Mouse (Mus musculus) neural tube, embryonic 13.5 days (tissue): Measurements from ENCODE around the gene Tmbim6. TPM values are rescaled to one million over a fixed set of nuclear protein-coding genes. Genes with fewer than 3 reads are reported as not detected.
A peak's percentile ranks its signal among the peaks of the same experiment; 100 is the strongest.
"Not testable (repeated sequence)": the region's sequence is repeated elsewhere in the genome, so short reads cannot be mapped to it uniquely, and the experiment has no call there.

Experiments
- ATAC-seq: fragments of 200-750 bp; cut with Nextera tagmentation; 2 replicates; pipeline ENCODE4 v1.8.0; 2017; ENCODE audit warnings: low read depth, mild to moderate bottlenecking, moderate TSS enrichment, moderate library complexity
- H3K27ac ChIP-seq: fragments of 300-500 bp; sonication (generic); replicated peaks from 2 replicates; pipeline ENCODE4 v1.5.1; 2015; ENCODE audit warnings: moderate library complexity, mild to moderate bottlenecking, inconsistent platforms
- H3K27me3 ChIP-seq: fragments of 300-500 bp; sonication (generic); 2 replicates; pipeline ENCODE4 v1.6.1; 2015; ENCODE audit warnings: mild to moderate bottlenecking, inconsistent platforms
- H3K36me3 ChIP-seq: fragments of 300-500 bp; sonication (generic); 2 replicates; pipeline ENCODE4 v1.6.1; 2015; ENCODE audit warnings: mild to moderate bottlenecking, inconsistent platforms
- H3K4me1 ChIP-seq: fragments of 300-500 bp; sonication (generic); replicated peaks from 2 replicates; pipeline ENCODE4 v1.6.1; 2015; ENCODE audit warnings: inconsistent platforms
- H3K4me2 ChIP-seq: fragments of 300-500 bp; sonication (generic); 2 replicates; pipeline ENCODE4 v1.6.1; 2015; ENCODE audit warnings: inconsistent platforms, mild to moderate bottlenecking, moderate library complexity
- H3K4me3 ChIP-seq: fragments of 300-500 bp; sonication (generic); 2 replicates; pipeline ENCODE4 v1.5.1; 2015; ENCODE audit warnings: mild to moderate bottlenecking, inconsistent platforms
- H3K9ac ChIP-seq: fragments of 300-500 bp; sonication (generic); 2 replicates; pipeline ENCODE4 v1.6.1; 2015; ENCODE audit warnings: moderate library complexity, mild to moderate bottlenecking, inconsistent platforms
- H3K9me3 ChIP-seq: fragments of 300-500 bp; sonication (generic); 2 replicates; pipeline ENCODE4 v1.6.1; 2016; ENCODE audit warnings: inconsistent platforms
- WGBS: fragments of 180-500 bp; shearing (Covaris S2); methylation state at CpG from one replicate; pipeline ENCODE4 v1.1.7; 2015; 5-methylcytosine and 5-hydroxymethylcytosine counted together
- polyA plus RNA-seq: library from polyadenylated mRNA; unstranded; fragments of >200 nt; fragmentation: Nextera tagmentation; extraction: Ambion mirVana; gene quantifications from 2 replicates; pipeline ENCODE4 v1.2.1, GENCODE M21; 2015

Gene Tmbim6
- polyA plus RNA-seq, 1 experiment from 2014 or later, result 254 TPM

DNA sequence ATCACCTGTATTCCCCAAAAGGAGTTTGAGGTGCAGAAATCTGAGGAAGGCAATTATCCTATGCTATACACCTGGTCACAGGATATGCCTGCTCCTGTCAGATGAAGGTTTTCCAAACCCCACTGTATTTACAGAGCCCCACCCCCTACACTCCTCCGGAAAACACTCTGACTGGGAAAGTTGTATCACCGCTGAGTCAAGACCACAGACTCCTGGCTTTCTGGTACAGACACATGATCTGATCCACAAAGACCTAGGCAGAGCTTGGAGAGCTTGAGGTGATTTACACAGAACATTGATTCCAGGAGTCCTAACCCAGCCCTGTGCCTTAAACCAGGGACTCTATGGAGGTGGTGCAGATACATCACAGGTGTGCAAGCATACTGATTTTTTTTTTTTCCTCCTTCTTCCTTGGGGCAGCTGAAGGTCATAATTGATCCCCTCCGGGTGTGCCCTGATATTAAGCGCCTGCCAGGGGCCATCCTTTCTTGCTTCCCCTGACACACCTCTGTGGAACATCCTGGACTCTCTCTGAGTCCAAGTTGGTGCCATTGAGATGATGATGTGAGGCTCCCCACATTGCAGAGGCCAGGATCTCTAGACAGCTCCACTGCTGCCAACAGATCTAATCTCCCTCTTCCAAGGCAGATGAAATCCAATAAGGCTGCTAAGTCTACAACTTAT lies 24.0 kb upstream of the Tmbim6 start:
- Histone ChIP-seq H3K4me2 (peak overlapping the region; percentile 69), H3K4me1 (peaks cover 31% of the 10 kb centered on the region), H3K27me3 (peaks cover 8% of the 10 kb centered on the region), H3K9ac (peak overlapping the region; percentile 90; the same call in 1 of the 2 replicates), H3K36me3 (no peaks in the 10 kb centered on the region), H3K27ac (no peak overlapping the region), H3K4me3 (peak overlapping the region; percentile 81), H3K9me3 (no peaks in the 10 kb centered on the region)
- no peak for ATAC-seq
- WGBS, result 79% methylated on average over 4 of the region's 4 CpGs

GRCm38 (mm10) chr15:99369391-99370171 lies 23.1 kb upstream of the Tmbim6 start:
- peak overlapping the region; percentile 88 for H3K27ac ChIP-seq
- no peaks in the 10 kb centered on the region for H3K36me3 ChIP-seq
- peaks cover 24% of the 10 kb centered on the region for H3K4me1 ChIP-seq
- H3K9ac ChIP-seq, result peak overlapping the region; percentile 90
- H3K27me3 ChIP-seq, result peaks cover 8% of the 10 kb centered on the region
- no peaks in the 10 kb centered on the region for H3K9me3 ChIP-seq
- peak; percentile 8 for ATAC-seq
- WGBS, result 2% methylated on average over 36 of the region's 39 CpGs
- H3K4me2 ChIP-seq, result peak overlapping the region; percentile 69
- H3K4me3 ChIP-seq, result peak overlapping the region; percentile 81

DNA sequence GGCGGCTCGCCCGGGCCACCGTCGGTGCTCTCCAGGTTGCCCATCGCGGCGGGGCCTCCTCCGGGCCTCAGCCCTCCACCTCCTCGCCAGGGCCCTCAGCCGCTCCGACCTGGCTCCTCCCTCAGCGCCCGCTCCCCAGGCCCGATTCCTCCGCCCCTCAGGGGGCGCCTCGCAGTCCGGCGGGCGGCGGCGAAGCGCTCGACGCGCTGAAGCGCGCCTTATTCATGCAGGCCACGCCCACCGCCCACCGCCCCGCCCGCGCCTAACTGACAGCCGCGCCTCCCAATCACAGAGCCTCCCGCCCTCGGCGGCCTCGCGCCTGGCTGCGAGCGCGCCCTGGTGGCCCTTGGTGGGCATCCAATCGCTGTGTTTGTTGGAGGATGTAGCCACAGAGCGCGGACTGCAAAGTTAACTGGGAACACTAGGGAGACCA lies 22.4 kb upstream of the Tmbim6 start, which contains the start of gene Fmnl3:
Fmnl3 (minus strand) TSS at position 224 of the 433 bp plus-strand sequence.
- Histone ChIP-seq H3K4me3 (peak within 1 kb of the TSS; percentile 81), H3K4me2 (peak within 1 kb of the TSS; percentile 69), H3K27me3 (peaks cover 8% of the 10 kb centered on the region), H3K4me1 (peaks cover 20% of the 10 kb centered on the region), H3K9ac (peak within 1 kb of the TSS; percentile 90), H3K36me3 (no peaks in the 10 kb centered on the region), H3K27ac (peak within 1 kb of the TSS; percentile 88), H3K9me3 (no peaks in the 10 kb centered on the region)
- ATAC-seq, result peak; percentile 99
- 1% methylated on average over 39 of the region's 48 CpGs for WGBS

GRCm38 (mm10) chr15:99371526-99372340 lies 20.9 kb upstream of the Tmbim6 start:
- H3K9ac ChIP-seq, result no peak overlapping the region
- H3K4me1 ChIP-seq, result peaks cover 20% of the 10 kb centered on the region
- H3K36me3 ChIP-seq, result no peaks in the 10 kb centered on the region
- H3K27me3 ChIP-seq, result peaks cover 8% of the 10 kb centered on the region
- H3K27ac ChIP-seq, result no peak overlapping the region
- no peaks in the 10 kb centered on the region for H3K9me3 ChIP-seq
- H3K4me2 ChIP-seq, result no peak overlapping the region
- 85% methylated on average over 7 of the region's 7 CpGs for WGBS
- H3K4me3 ChIP-seq, result no peak overlapping the region
- no peak for ATAC-seq

DNA sequence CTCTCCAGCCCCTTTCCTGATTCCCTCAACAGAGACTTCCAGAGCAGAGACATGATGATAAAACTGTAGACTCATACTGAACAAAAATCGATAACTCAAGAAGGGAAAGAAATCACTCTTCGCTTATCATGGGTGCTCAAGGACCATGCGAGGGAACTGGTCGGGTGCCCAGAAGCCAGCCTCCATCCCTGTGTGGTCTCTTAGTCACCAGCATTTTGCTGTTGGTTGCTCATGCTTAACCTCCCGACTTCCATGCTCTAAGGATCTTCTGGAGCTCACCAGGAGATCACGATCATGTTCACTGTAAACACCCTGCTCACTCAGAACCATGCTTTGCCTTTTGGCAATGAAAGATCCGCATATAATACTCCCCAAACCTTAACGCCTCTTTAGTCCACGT lies 19.9 kb upstream of the Tmbim6 start:
- H3K4me2 ChIP-seq, result no peak overlapping the region
- no peaks in the 10 kb centered on the region for H3K36me3 ChIP-seq
- H3K27me3 ChIP-seq, result peaks cover 8% of the 10 kb centered on the region
- no peak overlapping the region for H3K4me3 ChIP-seq
- no peak overlapping the region for H3K9ac ChIP-seq
- ATAC-seq, result no peak
- H3K4me1 ChIP-seq, result peaks cover 20% of the 10 kb centered on the region
- WGBS, result 84% methylated on average over 9 of the region's 9 CpGs
- H3K27ac ChIP-seq, result no peak overlapping the region
- H3K9me3 ChIP-seq, result no peaks in the 10 kb centered on the region

DNA sequence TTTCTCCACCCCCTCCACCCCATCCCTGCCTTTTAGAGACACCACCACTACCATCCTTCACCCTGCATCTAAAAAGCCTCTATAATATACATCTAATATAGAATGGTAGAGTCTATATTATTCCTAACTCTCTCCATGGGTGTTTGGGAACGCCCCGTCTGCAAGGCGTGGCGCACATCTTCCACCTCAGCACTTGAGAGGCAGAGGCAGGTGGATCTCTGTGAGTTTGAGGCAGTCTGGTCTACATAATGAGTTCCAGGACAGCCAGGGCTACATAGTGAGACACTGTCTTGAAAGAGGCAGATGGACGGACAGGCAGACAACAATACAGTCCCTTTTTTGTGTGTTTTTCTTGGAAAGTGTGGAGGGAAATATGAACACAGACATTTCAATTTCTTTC lies 17.6 kb upstream of the Tmbim6 start:
- Histone ChIP-seq H3K27me3 (peaks cover 8% of the 10 kb centered on the region), H3K4me3 (no peak overlapping the region), H3K9me3 (0 out of 2 replicates have a peak, but pooled peaks cover 4% of the 10 kb centered on the region), H3K4me2 (no peak overlapping the region), H3K9ac (no peak overlapping the region), H3K27ac (no peak overlapping the region), H3K36me3 (no peaks in the 10 kb centered on the region), H3K4me1 (0 out of 2 replicates have a peak, but pooled peaks cover 3% of the 10 kb centered on the region)
- no peak for ATAC-seq
- 87% methylated on average over 5 of the region's 5 CpGs for WGBS

- Histone ChIP-seq H3K9me3 (0 out of 2 replicates have a peak, but pooled peaks cover 4% of the 10 kb centered on the region), H3K4me3 (no peak overlapping the region), H3K4me2 (no peak overlapping the region), H3K4me1 (0 out of 2 replicates have a peak, but pooled peaks cover 1% of the 10 kb centered on the region), H3K27ac (no peak overlapping the region), H3K36me3 (no peaks in the 10 kb centered on the region), H3K27me3 (peaks cover 8% of the 10 kb centered on the region), H3K9ac (no peak overlapping the region)
- ATAC-seq, result no peak
- 94% methylated on average over 3 of the region's 3 CpGs for WGBS
Measured at GRCm38 (mm10) chr15:99375581-99375980, 17.1 kb upstream of the Tmbim6 start.

DNA sequence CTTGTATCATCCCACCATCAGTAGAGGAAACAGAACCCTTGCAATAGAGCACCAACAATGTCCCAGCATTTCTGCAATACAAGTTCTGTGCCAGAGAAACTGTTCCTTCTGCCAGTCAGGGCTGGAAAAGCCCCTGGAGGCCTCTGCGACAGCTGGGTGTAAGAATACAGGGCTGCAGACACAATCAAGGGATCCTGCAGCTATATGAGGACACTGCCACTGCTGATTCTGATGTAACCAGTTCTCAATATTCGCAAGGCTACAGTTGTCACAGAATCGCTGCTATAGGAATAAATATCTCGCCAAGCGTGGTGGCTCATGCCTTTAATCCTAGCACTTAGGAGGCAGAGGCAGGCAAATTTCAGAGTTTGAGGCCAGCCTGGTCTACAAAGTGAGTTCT lies 16.4 kb upstream of the Tmbim6 start:
- Histone ChIP-seq H3K27ac (no peak overlapping the region), H3K4me3 (no peak overlapping the region), H3K27me3 (peaks cover 7% of the 10 kb centered on the region), H3K9ac (no peak overlapping the region), H3K36me3 (no peaks in the 10 kb centered on the region), H3K9me3 (0 out of 2 replicates have a peak, but pooled peaks cover 4% of the 10 kb centered on the region), H3K4me1 (no peaks in the 10 kb centered on the region), H3K4me2 (no peak overlapping the region)
- no peak for ATAC-seq
- 87% methylated on average over 5 of the region's 5 CpGs for WGBS

DNA sequence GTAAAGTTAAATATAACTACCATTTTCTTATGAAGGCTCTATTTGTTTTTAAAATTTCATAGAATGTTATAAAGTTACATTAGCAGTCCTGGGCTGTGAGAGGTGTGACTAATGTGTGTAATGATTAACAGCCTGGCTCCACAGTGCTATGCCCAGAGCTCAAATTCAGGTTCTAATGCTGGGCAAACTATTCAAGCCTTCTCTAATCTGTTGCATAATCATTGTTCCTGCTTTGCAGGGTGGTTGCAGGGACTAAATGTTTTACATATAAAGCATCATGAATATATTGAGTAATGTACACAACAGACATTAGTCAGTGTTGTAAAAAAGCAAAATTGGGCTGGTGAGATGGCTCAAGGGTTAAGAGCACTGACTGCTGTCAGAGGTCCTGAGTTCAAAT lies 9.8 kb upstream of the Tmbim6 start:
- Histone ChIP-seq H3K9me3 (0 out of 2 replicates have a peak, but pooled peaks cover 4% of the 10 kb centered on the region), H3K27ac (no peak overlapping the region), H3K27me3 (no peaks in the 10 kb centered on the region), H3K4me3 (no peak overlapping the region), H3K4me2 (no peak overlapping the region), H3K36me3 (no peaks in the 10 kb centered on the region), H3K4me1 (no peaks in the 10 kb centered on the region), H3K9ac (no peak overlapping the region)
- no peak for ATAC-seq

- no peaks in the 10 kb centered on the region for H3K36me3 ChIP-seq
- H3K4me2 ChIP-seq, result no peak overlapping the region
- 70% methylated on average over 6 of the region's 6 CpGs for WGBS
- no peak overlapping the region for H3K4me3 ChIP-seq
- no peak overlapping the region for H3K9ac ChIP-seq
- no peaks in the 10 kb centered on the region for H3K4me1 ChIP-seq
- ATAC-seq, result no peak
- no peaks in the 10 kb centered on the region for H3K9me3 ChIP-seq
- no peaks in the 10 kb centered on the region for H3K27me3 ChIP-seq
- H3K27ac ChIP-seq, result no peak overlapping the region
Measured at GRCm38 (mm10) chr15:99384071-99384470, 8.6 kb upstream of the Tmbim6 start.

GRCm38 (mm10) chr15:99386110-99386509 lies 6.6 kb upstream of the Tmbim6 start:
- not testable (repeated sequence) for H3K36me3 ChIP-seq, H3K27ac ChIP-seq, H3K27me3 ChIP-seq, H3K4me3 ChIP-seq, H3K9ac ChIP-seq, H3K9me3 ChIP-seq, H3K4me1 ChIP-seq, ATAC-seq, H3K4me2 ChIP-seq
- WGBS, result 71% methylated on average over 3 of the region's 3 CpGs

DNA sequence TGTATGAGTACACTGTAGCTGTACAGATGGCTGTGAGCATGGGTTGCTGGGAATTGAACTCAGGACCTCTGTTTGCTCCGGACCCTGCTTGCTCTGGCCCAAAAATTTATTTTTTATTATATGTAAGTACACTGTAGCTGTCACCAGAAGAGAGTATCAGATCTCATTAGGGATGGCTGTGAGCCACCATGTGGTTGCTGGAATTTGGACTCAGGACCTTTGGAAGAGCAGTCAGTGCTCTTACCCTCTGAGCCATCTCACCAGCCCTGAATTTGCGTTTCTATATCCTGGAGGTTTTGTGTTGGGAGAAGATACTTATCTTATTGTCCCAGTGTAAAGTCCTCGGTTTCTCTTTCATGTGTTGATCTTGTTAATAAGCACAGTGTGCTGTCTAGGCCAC lies 5.9 kb upstream of the Tmbim6 start:
- WGBS, result 79% methylated on average over 3 of the region's 3 CpGs
- no peak overlapping the region for H3K27ac ChIP-seq
- ATAC-seq, result no peak

More for the DNA sequence above, 5.9 kb upstream of the Tmbim6 start:
- Histone ChIP-seq H3K9ac (no peak overlapping the region), H3K4me2 (no peak overlapping the region), H3K4me3 (no peak overlapping the region), H3K9me3 (no peaks in the 10 kb centered on the region), H3K36me3 (no peaks in the 10 kb centered on the region), H3K4me1 (peaks cover 2% of the 10 kb centered on the region; the same call in 1 of the 2 replicates), H3K27me3 (no peaks in the 10 kb centered on the region)
